Mouse (Mus musculus) heart, embryonic 12.5 days (tissue): ENCODE measurements around the gene Otop3. TPM values are rescaled to one million over a fixed set of nuclear protein-coding genes. Genes with fewer than 3 reads are reported as not detected.
"Not testable (repeated sequence)": the region's sequence is repeated elsewhere in the genome, so short reads cannot be mapped to it uniquely, and the experiment has no call there.

Experiments used
- ATAC-seq: fragments of 200-750 bp; cut with Nextera tagmentation; 2 replicates; pipeline ENCODE4 v1.8.0; 2017; ENCODE audit warnings: moderate TSS enrichment, moderate library complexity; ENCODE audit not compliant: insufficient number of reproducible peaks, low FRiP score
- H3K27ac ChIP-seq: fragments of 300-500 bp; sonication (generic); 2 replicates; pipeline ENCODE4 v1.5.1; 2016; ENCODE audit warnings: mild to moderate bottlenecking, moderate library complexity; ENCODE audit not compliant: poor library complexity, severe bottlenecking
- H3K27me3 ChIP-seq: fragments of 300-500 bp; sonication (generic); replicated peaks from 2 replicates; pipeline ENCODE4 v1.6.1; 2016; ENCODE audit warnings: mild to moderate bottlenecking, moderate library complexity
- H3K36me3 ChIP-seq: fragments of 300-500 bp; sonication (generic); 2 replicates; pipeline ENCODE4 v1.6.1; 2016; ENCODE audit warnings: mild to moderate bottlenecking, moderate library complexity
- H3K4me1 ChIP-seq: fragments of 300-500 bp; sonication (generic); replicated peaks from 2 replicates; pipeline ENCODE4 v1.6.1; 2016; ENCODE audit warnings: mild to moderate bottlenecking
- H3K4me2 ChIP-seq: fragments of 300-500 bp; sonication (generic); 2 replicates; pipeline ENCODE4 v1.6.1; 2016; ENCODE audit warnings: mild to moderate bottlenecking, moderate library complexity
- H3K4me3 ChIP-seq: fragments of 300-500 bp; sonication (generic); 2 replicates; pipeline ENCODE4 v1.5.1; 2016; ENCODE audit warnings: mild to moderate bottlenecking
- H3K9ac ChIP-seq: fragments of 300-500 bp; sonication (generic); 2 replicates; pipeline ENCODE4 v1.6.1; 2016; ENCODE audit warnings: mild to moderate bottlenecking, moderate library complexity
- H3K9me3 ChIP-seq: fragments of 300-500 bp; sonication (generic); replicated peaks from 2 replicates; pipeline ENCODE4 v1.6.1; 2016; ENCODE audit warnings: mild to moderate bottlenecking, moderate library complexity
- WGBS: fragments of 180-500 bp; shearing (Covaris S2); methylation state at CpG from one replicate; pipeline ENCODE4 v1.1.7; 2016; 5-methylcytosine and 5-hydroxymethylcytosine counted together
- polyA plus RNA-seq: library from polyadenylated mRNA; unstranded; fragments of >200 nt; fragmentation: Nextera tagmentation; extraction: Ambion mirVana; gene quantifications from 2 replicates; pipeline ENCODE4 v1.2.1, GENCODE M21; 2016

Otop3 gene
- polyA plus RNA-seq, 1 experiment from 2014 or later = not detected

DNA sequence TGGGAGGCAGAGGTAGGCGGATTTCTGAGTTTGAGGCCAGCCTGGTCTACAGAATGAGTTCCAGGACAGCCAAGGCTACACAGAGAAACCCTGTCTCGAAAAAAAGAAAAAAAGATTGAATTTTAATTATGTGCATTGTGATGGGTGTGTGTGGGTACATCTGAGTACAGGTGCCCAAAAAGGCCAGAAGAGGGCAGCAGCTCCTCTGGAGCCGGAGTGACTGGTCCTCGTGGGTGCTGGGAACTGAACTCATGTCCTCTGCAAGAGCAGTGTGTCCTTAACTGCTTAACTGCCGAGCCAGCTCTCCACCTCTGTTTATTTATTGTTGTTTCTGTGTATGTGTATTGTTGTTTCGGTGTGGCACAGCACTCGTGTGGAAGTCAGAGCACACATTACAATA lies 43.3 kb downstream of the Otop3 start:
- Histone ChIP-seq H3K9ac (no peak overlapping the region), H3K9me3 (peaks cover 4% of the 10 kb centered on the region; the same call in 1 of the 2 replicates), H3K27ac (no peak overlapping the region), H3K27me3 (peaks cover 39% of the 10 kb centered on the region), H3K4me3 (no peak overlapping the region), H3K36me3 (no peaks in the 10 kb centered on the region), H3K4me2 (no peak overlapping the region), H3K4me1 (peaks cover 20% of the 10 kb centered on the region)
- ATAC-seq = no peak
- WGBS = 78% methylated on average over 7 of the region's 7 CpGs

DNA sequence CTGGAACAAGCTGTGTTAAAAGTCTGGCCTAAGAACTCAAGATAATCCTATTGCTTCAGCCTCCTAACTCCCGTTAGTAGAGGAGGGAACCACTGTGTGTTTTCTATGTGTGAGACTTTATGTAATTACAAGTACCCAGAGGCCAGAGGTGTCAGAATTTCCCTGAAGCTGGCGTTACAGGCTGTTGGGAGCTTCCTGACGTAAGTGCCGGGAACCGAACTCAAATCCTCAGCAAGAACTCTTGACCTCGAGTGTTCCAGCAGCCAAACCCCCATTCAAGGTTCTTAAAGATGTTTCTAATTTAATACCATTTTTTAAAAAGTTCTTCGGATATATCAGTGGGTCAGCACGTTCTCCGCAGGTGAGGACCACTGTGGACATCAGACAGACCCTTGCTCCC lies 46.7 kb downstream of the Otop3 start:
- peak overlapping the region; percentile 15; the same call in 1 of the 2 replicates for H3K27ac ChIP-seq
- no peaks in the 10 kb centered on the region for H3K36me3 ChIP-seq
- H3K9ac ChIP-seq = no peak overlapping the region
- ATAC-seq = no peak
- WGBS = 12% methylated on average over 9 of the region's 9 CpGs
- peaks cover 4% of the 10 kb centered on the region; the same call in 1 of the 2 replicates for H3K9me3 ChIP-seq
- peaks cover 33% of the 10 kb centered on the region for H3K27me3 ChIP-seq
- H3K4me3 ChIP-seq = peak overlapping the region; percentile 77
- peaks cover 30% of the 10 kb centered on the region for H3K4me1 ChIP-seq
- peak overlapping the region; percentile 90 for H3K4me2 ChIP-seq

DNA sequence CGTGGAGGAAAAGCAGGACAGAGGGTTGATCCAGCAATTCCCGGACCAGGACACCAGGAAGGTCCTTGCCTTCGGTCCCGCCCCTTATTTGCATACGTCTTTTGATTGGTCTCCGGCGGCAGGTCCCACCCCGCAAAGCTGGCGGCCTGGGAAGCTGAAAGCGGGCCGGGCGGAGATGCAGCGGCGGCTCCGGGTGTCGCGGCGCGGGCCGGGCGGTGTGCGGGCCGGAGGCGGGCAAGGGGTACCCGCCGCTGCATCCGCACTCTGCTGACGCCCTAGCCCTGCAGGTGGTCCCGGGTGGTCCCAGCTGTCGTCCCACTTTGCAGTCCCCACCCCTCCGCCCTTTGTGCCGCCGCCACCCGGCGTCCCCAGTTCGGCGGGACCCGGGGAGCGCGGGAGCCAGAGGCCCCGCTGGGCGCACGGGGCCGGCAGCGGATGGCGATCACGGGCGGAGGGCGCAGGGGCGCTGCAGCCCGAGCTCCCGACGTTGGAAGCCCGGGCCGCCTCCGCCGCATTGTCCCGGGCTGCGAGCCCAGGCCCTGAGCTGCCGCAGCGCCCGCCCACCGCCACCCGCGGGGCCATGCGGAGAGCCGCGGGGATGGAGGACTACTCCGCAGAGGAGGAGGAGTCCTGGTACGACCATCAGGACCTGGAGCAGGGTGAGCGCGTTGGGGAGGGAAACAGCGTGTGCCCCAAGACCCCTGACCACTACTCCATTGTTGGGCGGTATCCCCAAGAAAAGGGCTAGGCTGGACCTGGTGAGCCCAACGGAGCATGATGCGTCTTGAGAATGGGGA lies 47.4 kb downstream of the Otop3 start, which contains the start of gene Cdr2l:
Gene Cdr2l (plus strand): TSS at position 174 of the 797 bp plus-strand sequence.
- peaks cover 30% of the 10 kb centered on the region for H3K4me1 ChIP-seq
- peak within 1 kb of the TSS; percentile 90 for H3K4me2 ChIP-seq
- peak within 1 kb of the TSS; percentile 52 for H3K27ac ChIP-seq
- no peaks in the 10 kb centered on the region for H3K36me3 ChIP-seq
- H3K4me3 ChIP-seq = peak within 1 kb of the TSS; percentile 77
- peaks cover 4% of the 10 kb centered on the region; the same call in 1 of the 2 replicates for H3K9me3 ChIP-seq
- peak; percentile 78 for ATAC-seq
- peak within 1 kb of the TSS; percentile 85 for H3K9ac ChIP-seq
- peaks cover 27% of the 10 kb centered on the region for H3K27me3 ChIP-seq
- under 1% methylated on average over 76 of the region's 76 CpGs for WGBS

DNA sequence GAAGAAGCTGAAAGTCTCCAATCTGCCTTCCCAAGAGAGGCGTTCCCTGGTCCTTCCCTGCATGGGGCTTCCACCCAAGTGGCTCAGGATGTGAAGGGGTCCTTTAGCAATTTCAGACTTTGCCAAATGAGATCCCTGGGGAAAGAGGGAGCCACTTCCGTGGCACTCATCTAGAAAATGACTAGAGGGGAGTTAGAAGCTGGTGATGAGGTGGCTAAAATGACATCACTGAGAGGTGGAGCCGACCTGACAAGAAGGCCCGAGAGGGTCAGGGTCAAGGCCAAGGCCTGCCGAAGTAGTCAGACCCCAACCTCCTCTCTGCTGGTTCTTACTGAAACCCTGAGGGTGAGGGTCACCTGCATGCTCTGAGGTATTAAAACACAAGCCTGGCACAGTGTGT lies 48.4 kb downstream of the Otop3 start:
- Histone ChIP-seq H3K27me3 (peaks cover 23% of the 10 kb centered on the region), H3K4me3 (peak overlapping the region; percentile 77), H3K9ac (peak overlapping the region; percentile 85), H3K4me1 (peaks cover 30% of the 10 kb centered on the region), H3K9me3 (peaks cover 3% of the 10 kb centered on the region; the same call in 1 of the 2 replicates), H3K4me2 (peak overlapping the region; percentile 90), H3K27ac (no peak overlapping the region), H3K36me3 (no peaks in the 10 kb centered on the region)
- WGBS = 16% methylated on average over 5 of the region's 5 CpGs
- no peak for ATAC-seq

DNA sequence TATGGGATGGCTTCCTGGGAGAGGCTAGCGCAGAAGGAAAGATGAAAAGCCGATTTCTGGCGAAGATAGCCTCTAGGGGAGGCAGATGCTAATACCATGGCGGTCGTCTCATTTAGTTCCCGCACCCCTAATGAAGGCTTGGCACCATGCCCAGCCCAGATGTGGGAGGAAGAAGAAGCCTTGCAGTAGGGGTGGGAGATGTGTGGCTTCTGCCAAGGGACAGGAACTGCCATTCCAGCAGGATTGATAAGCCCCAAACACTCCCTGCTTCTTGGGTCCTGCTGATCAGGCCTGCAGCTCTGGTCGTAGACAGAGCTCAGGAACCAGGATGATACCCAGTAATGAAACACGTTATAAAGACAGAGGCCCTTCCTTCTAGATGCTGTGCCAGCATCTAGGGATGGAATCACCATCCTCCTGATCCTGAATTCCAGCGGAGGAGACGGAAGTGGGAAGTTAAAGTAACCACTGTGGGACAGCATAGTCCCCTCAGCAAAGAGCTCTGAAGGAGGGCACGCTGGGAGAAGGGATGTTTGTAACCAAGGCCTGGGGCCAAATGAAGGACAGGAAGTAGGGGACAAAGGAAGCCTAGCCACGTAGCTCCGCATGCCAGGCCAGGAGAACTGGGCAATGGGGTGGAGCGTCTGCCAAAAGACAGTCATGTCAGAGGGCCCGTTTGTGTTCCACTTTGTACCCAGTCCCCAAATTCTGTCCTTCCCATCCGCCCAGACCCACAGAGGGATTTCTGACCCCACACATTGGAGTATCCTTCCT lies 49.4 kb downstream of the Otop3 start:
- no peak overlapping the region for H3K9ac ChIP-seq
- 51% methylated on average over 16 of the region's 16 CpGs for WGBS
- peak overlapping the region; percentile 77; the same call in 1 of the 2 replicates for H3K4me3 ChIP-seq
- no peaks in the 10 kb centered on the region for H3K9me3 ChIP-seq
- peak overlapping the region; percentile 90 for H3K4me2 ChIP-seq
- peak overlapping the region; percentile 17; the same call in 1 of the 2 replicates for H3K27ac ChIP-seq
- no peak for ATAC-seq
- H3K4me1 ChIP-seq = peaks cover 30% of the 10 kb centered on the region
- H3K27me3 ChIP-seq = peaks cover 23% of the 10 kb centered on the region
- no peaks in the 10 kb centered on the region for H3K36me3 ChIP-seq

DNA sequence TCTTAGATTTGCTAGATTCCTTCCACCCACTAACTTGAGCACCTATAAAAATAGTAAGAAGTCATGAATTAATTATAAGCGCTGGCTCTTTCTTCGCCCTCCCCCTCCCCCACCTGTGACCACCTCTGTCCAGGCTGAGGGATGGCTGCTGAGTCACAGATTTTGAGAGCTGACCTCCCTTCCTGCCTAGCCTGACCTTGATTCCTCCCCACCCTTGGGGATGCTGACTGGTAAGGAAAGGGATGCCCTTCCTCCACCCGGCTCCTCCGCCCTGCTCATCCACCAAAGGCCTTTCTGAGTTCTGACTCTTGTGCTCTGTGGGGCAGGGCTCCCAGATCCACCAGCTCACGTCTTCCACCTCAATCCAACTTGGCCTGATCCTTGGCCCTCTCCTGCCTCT lies 50.1 kb downstream of the Otop3 start:
- Histone ChIP-seq H3K4me1 (peaks cover 30% of the 10 kb centered on the region), H3K36me3 (no peaks in the 10 kb centered on the region), H3K9ac (no peak overlapping the region), H3K4me3 (no peak overlapping the region), H3K4me2 (peak overlapping the region; percentile 90), H3K9me3 (no peaks in the 10 kb centered on the region), H3K27ac (peak overlapping the region; percentile 17; the same call in 1 of the 2 replicates), H3K27me3 (peaks cover 23% of the 10 kb centered on the region)
- no peak for ATAC-seq
- WGBS = 73% methylated on average over 5 of the region's 5 CpGs

DNA sequence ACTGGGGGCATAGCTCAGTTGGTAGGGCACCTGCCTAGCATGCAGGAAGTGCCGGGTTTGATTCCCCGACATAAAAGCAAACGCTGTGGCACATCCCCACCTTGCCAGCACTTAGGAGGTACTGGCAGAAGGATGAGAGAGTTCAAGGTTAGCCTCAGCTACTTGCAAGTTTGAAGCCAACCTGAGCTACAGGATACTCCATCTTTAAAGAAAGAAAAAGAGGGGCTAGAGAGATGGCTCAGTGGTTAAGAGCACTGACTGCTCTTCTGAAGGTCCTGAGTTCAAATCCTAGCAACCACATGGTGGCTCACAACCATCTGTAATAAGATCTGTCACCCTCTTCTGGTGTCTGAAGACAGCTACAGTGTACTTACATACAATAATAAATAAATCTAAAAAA lies 52.3 kb downstream of the Otop3 start:
- not testable (repeated sequence) for H3K27ac ChIP-seq, H3K9me3 ChIP-seq, ATAC-seq, H3K4me2 ChIP-seq, H3K9ac ChIP-seq, H3K4me3 ChIP-seq
- Histone ChIP-seq H3K4me1 (peaks cover 27% of the 10 kb centered on the region), H3K36me3 (peaks cover 16% of the 10 kb centered on the region), H3K27me3 (peaks cover 23% of the 10 kb centered on the region)
- WGBS = 81% methylated on average over 3 of the region's 3 CpGs

DNA sequence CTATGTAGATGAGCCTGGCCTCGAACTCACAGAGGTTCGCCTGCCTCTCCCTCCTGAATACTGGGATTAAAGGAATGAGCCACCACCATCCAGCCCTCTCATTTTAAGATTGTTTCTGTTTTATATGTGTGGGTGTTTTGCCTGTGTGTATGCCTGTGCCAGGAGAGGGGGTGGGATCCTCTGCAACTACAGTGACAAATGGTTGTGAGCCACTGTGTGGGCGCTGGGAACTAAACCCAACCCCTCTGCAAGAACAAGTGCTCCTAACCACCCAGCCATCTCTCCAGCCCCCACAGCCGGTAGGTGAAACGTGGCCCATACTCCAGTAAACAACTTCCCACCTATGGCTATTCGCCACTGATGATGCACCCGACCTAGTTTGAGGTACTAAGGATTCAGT lies 56.8 kb downstream of the Otop3 start:
- no peak overlapping the region for H3K9ac ChIP-seq
- 0 out of 2 replicates have a peak, but pooled peaks cover 9% of the 10 kb centered on the region for H3K4me1 ChIP-seq
- H3K27me3 ChIP-seq = peaks cover 24% of the 10 kb centered on the region; the same call in 1 of the 2 replicates
- H3K4me3 ChIP-seq = no peak overlapping the region
- H3K4me2 ChIP-seq = no peak overlapping the region
- no peak for ATAC-seq
- H3K36me3 ChIP-seq = peaks cover 47% of the 10 kb centered on the region
- H3K9me3 ChIP-seq = no peaks in the 10 kb centered on the region
- WGBS = 76% methylated on average over 7 of the region's 7 CpGs
- H3K27ac ChIP-seq = no peak overlapping the region

DNA sequence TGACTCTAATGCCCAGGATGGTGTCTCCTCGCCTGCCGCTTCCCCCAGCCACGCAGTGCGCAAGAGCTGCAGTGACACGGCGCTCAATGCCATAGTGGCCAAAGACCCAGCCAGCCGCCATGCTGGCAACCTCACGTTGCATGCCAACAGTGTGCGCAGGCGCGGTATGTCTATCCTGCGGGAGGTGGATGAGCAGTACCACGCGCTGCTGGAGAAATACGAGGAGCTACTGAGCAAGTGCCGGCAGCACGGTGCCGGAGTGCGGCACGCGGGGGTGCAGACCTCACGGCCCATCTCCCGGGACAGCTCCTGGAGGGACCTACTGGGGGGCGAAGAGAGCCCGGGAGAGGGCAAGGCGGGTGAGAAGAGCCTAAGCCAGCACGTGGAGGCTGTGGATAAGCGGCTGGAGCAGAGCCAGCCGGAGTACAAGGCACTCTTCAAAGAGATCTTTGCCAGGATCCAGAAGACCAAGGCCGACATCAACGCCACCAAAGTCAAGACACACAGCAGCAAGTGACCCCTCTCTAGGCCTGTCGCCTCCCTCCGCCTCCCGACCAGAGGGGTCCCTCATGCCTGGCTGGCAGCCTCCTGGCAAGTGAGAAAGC lies 59.3 kb downstream of the Otop3 start:
- peaks cover 47% of the 10 kb centered on the region for H3K36me3 ChIP-seq
- 50% methylated on average over 34 of the region's 34 CpGs for WGBS
- peak overlapping the region; percentile 27 for H3K4me3 ChIP-seq

More for the DNA sequence above, 59.3 kb downstream of the Otop3 start:
- Histone ChIP-seq H3K27ac (no peak overlapping the region), H3K27me3 (peaks cover 24% of the 10 kb centered on the region; the same call in 1 of the 2 replicates), H3K9me3 (no peaks in the 10 kb centered on the region), H3K4me1 (peaks cover 9% of the 10 kb centered on the region; the same call in 1 of the 2 replicates), H3K4me2 (peak overlapping the region; percentile 62), H3K9ac (peak overlapping the region; percentile 16; the same call in 1 of the 2 replicates)
- ATAC-seq = 0 out of 2 replicates have a peak, but pooled peaks have one; percentile 36
